Mouse (Mus musculus) G1E (cell line): Measurements from ENCODE around the gene Akt3.

Experiments used
- CTCF ChIP-seq: IDR thresholded peaks from 2 replicates; pipeline ENCODE4 v1.5.1; 2012; ENCODE audit warnings: low read depth, low read length, inconsistent platforms, mixed read lengths
- GATA1 ChIP-seq: IDR thresholded peaks from 2 replicates; pipeline ENCODE4 v1.6.1; 2012; ENCODE audit warnings: borderline replicate concordance, low read length, inconsistent platforms, mixed read lengths

DNA sequence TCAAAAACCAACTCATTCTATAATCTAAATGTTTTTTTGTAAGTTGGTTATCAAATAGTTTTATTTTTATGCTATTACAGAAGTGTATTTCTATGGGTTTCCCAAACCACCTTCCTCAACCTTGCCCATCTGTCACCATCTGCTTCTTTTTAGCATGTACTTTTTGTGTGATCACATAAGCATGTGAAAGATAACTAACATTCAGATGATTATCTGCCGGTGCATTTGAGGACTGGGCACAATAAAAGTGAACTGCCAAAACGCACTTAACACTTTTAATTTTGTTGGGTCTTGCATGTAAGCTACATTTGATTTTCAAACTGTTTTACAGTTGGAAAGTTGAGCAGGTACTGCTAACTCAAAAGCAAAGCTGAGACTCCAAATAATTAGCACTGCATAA is 203.1 kb downstream of the Akt3 start:
- TF ChIP-seq CTCF (no peak), GATA1 (no peak)
